Mouse (Mus musculus): ENCODE measurements around the gene Ttc37.

The Ttc37 gene

GRCm38 (mm10) chr13:76098493-76099303, at the start of gene Ttc37, which contains the start of gene Arsk:
Ttc37 (plus strand) TSS chr13:76098734.
Arsk (minus strand) TSS chr13:76098660.
- DNase-seq, result peak; percentile 97

DNA sequence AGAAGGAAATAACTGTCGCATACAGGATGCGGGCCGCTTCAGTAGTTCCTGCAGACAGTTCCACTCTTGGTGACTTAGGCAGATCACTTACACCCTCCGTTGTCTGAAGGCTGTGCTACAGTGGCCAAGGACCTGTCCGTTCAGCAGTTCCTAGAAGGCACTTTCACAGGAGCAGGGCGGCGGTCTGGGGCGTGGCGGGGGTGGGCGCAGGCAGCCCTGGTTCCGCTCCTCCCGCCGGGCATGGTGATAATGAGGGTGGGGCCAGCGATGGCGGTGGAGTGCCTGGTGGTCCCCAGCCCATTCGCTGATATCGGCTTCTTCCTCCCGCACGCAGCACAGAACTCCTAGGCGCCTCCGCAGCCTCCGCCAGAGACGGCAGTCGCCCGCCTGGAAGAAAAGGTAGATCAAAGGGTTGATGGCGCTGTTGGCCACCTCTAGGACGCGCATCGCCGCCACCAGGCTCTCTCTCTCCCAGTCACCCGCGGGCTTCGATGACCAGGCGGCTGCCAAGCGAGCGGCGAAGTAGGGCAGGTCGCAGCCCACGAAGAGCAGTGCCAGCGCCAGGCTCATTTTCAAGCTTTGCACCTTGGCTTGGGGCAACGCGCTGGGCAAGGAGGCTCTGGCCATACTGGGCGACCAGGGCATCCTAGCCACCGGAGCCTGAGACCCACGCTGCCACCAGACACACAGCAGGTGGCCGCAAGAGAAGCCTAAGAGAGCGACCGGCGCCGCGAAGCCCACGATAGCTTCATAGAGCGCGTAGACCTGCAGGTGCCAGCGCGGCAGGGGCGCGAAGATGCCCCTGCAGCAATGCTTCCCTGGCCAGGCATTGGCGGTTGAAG, 42.9 kb upstream of the Ttc37 start:
- peak; percentile 65 for DNase-seq

DNA sequence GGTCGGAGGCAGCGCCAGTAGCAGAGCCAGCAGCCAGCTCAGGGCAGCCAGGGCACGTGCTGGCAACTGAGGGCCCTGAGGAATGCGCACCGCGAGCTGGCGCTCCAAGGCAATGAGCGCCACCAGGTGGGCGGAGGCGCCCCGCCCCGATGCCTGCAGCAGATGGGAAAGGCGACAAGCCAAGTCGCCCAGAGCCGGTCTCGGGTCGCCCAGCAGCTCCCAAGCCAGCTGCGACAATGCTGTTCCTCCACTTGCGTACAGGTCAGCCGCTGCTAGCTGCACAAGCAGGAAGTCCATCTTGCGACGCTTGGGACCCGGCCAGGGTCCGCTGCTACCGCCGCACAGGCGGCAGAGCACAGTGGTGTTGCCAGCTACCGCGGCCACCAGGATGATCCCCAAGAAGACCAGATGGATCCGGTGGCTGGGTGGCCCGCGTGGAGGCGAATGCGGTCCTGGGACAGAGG, 42.2 kb upstream of the Ttc37 start:
- peak; percentile 84 for DNase-seq

- no peak for DNase-seq
Observed at GRCm38 (mm10) chr13:76056896-76057266, 41.7 kb upstream of the Ttc37 start, which contains the start of gene Gpr150. Gpr150 (minus strand) TSS chr13:76056996.

- DNase-seq, result no peak
Observed at GRCm38 (mm10) chr13:76057267-76058069, 41.1 kb upstream of the Ttc37 start.

GRCm38 (mm10) chr13:76059591-76059990, 38.9 kb upstream of the Ttc37 start:
- DNase-seq, result no peak

DNA sequence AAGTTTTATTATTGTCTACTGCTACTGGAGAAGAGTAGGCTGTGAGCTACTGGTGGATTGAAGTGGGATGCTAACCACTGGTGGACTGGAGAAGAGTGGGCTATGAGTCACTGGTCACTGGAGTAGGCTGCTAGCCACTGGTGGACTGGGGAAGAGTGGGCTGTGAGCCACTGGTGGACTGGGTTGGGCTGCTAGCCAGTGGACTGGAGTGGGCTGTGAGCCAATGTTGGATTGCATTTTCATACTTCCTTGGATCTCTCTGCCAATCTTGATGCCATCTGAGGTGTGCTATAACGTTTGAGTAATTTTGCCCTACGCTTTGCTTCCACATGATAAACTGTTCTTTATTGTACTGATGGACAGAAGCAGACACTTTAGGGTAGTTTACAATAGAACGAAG, 36.4 kb upstream of the Ttc37 start:
- DNase-seq, result no peak

DNA sequence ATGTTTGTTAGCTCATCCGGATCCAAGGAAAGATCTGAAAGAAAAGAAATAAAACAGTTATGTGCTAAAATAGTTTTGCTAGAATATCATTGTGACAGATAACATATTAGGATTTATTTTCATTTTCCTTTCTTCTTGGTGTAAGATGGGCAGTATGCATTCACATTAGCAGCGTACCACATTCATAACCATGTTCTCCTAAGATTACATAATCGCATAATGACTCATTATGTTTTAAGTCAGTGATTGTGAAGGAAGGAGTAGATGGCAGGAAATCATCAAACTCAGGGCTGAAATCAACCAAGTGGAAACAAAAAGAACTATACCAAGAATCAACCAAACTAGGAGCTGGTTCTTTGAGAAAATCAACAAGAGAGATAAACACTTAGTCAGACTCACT, 36.0 kb upstream of the Ttc37 start:
- DNase-seq, result no peak

GRCm38 (mm10) chr13:76063548-76063947, 35.0 kb upstream of the Ttc37 start:
- DNase-seq, result no peak

- no peak for DNase-seq
Observed at GRCm38 (mm10) chr13:76064363-76064945, 34.1 kb upstream of the Ttc37 start.

DNA sequence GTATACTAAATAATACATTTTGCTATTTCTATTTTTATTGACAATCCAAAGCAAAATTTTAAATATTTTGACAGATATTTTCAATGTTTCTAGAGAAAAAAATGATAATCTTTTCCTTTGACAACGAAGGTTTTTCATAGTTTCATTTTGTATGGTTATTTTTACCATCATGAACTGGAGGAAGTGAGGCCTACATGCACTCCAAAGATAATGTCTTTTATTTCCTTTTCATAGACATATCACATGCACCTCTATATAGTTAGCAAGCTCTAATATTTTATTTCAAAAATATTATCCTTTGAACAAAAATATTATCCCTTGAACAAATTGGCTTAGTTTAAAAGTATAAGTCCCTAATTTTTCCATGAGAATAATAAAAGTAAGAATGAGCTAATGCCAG, 24.2 kb upstream of the Ttc37 start:
- DNase-seq, result no peak

GRCm38 (mm10) chr13:76098116-76098492, 430 bp upstream of the Ttc37 start:
- no peak for DNase-seq

- DNase-seq, result no peak
Observed at GRCm38 (mm10) chr13:76101989-76102388, 3.5 kb downstream of the Ttc37 start.

- DNase-seq, result no peak
Observed at GRCm38 (mm10) chr13:76109069-76109824, 10.7 kb downstream of the Ttc37 start.

DNA sequence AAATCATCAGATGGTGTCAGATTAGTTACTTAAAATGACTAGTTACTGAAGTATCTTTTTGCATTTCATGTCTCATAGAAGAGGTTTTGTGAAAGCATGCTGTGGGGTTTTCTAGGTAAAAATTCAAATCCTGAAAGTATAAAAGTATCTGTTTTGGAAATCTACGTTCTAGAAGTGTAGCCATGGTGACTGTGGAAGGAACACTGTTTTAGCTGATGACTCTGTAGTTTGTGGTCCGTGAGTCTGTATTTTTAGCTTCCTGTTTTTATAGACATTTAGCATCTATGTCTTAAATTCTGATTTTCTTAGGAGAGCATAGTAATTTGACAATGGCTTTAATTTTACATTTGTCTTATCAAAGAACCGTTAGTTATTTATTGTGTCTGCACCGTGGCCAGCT, 30.3 kb downstream of the Ttc37 start:
- no peak for DNase-seq

DNA sequence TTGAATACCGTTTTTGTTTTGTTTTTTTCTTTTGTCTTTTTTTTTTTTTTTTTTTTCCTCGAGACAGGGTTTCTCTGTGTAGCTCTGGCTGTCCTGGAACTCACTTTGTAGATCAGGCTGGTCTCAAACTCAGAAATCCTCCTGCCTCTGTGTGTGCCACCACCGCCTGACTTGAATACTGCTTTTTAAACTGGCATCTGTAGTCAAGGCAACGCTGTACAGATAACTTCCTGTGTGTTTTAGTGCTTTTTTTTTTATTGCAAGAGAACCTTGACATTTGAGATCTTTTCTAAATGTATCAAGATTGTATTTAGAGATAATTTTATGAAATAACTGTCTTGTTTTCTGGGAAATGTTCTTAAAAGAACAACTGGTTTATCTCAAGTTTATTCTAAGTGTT, 33.9 kb downstream of the Ttc37 start:
- DNase-seq, result no peak

GRCm38 (mm10) chr13:76138862-76139261, 40.3 kb downstream of the Ttc37 start:
- no peak for DNase-seq

GRCm38 (mm10) chr13:76141117-76141808, 42.7 kb downstream of the Ttc37 start:
- DNase-seq, result peak; percentile 8

- DNase-seq, result peak; percentile 6
Observed at GRCm38 (mm10) chr13:76150483-76150882, 51.9 kb downstream of the Ttc37 start.

GRCm38 (mm10) chr13:76157099-76157498, 58.6 kb downstream of the Ttc37 start:
- no peak for DNase-seq

GRCm38 (mm10) chr13:76157508-76157907, 59.0 kb downstream of the Ttc37 start:
- no peak for DNase-seq

Data from retina, postnatal 1 day (tissue).